Mouse (Mus musculus): ENCODE measurements at regions not wholly inside any gene's neighbourhood (a gene's known extent, or its start where the extent isn't known, plus 50 kb on each side); places are given as distances from the start of the nearest gene placed in this dataset.

- in situ Hi-C loops (cut with MboI, MseI), result no loop called here
Measured at GRCm38 (mm10) chr2:144895254-144895653, 71.8 kb downstream of the Scp2d1 start.

DNA sequence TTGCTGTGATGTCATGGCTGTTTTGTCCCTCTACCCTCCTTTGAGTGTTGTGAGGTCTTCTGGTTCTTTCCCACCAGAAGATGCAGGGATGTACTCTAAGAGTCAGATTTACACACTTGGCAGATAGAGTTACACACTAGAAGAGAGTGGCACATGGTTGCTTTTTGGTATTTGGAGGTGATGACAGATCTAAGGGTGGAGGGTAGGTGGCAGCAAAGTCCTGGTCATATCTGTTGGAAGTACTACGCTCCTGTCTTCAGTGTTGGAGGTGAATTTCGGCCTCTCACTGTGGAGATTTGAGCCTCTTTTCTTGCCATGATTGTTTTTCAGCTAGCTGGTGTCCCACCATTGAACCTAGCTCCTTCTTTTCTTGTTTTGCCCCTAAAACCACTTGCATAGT, 73.0 kb downstream of the Scp2d1 start:
- in situ Hi-C loops (cut with MboI, MseI), result no loop called here

DNA sequence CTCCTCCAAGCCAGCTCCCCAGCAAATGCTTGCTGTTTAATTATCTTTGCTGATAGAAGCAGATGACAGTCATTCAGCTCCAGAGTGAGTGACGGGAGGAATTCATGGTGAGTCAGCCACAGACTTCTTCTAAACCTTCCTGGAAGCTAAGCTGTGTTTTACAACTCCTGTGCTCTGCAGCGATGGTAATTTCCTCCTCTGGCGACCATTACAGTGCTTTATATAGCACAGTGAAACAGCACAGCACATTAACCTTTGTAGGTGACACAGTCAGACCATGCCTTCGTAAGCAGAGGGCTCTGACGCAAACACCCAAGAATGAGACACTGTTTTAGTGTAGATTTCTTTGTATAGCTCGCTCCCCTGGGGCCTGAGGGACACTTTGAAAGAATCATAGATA, 83.3 kb downstream of the Scp2d1 start:
- in situ Hi-C loops (cut with MboI, MseI), result loop anchor here in 1 of 2 experiments (5.0 kb wide), 1 partner anchor 71 kb away; no protein-coding TSS in a partner anchor

GRCm38 (mm10) chr2:144945840-144946239, 122.4 kb downstream of the Scp2d1 start:
- in situ Hi-C loops (cut with MboI, MseI), result no loop called here

GRCm38 (mm10) chr2:144946468-144946867, 123.0 kb downstream of the Scp2d1 start:
- in situ Hi-C loops (cut with MboI, MseI), result no loop called here

GRCm38 (mm10) chr2:144949232-144949631, 125.8 kb downstream of the Scp2d1 start:
- in situ Hi-C loops (cut with MboI, MseI), result no loop called here
